Mouse (Mus musculus): ENCODE measurements at regions not wholly inside any gene's neighbourhood (a gene's known extent, or its start where the extent isn't known, plus 50 kb on each side); places are given as distances from the start of the nearest gene placed in this dataset.
A peak's percentile ranks its signal among the peaks of the same experiment; 100 is the strongest.

DNA sequence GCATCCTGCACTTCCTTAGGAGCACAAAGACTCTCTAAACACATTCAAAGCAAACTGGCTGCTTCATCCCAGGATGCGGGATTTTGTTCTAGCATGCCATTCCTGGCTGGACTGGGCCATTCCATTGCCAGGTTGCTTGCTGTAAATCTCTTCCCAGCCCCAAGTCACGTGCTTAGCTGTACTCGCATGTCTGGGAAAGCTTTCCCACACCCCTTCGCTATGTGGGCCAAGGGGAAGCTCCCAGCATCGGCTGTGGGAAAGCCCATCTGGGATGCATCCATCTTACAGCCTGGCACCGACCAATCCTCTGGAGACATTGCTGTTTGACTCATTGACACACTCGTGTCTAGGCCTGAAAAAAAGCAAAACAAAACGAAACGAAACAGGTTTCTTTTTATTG is 84.5 kb upstream of the Cpeb2 start:
- Histone ChIP-seq H3K27me3 (ENCODE audit: insufficient read depth, low read length) (no peaks in the 10 kb centered on the region), H3K27ac (ENCODE audit: low read depth) (no peak overlapping the region), H3K9me3 (ENCODE audit: low read length) (no peaks in the 10 kb centered on the region), H3K4me2 (ENCODE audit: low read depth, low read length) (no peak overlapping the region), H3K9ac (replicated peaks) (no peak overlapping the region), H3K36me3 (replicated peaks; ENCODE audit: insufficient read depth, low read length) (no peaks in the 10 kb centered on the region), H3K4me3 (ENCODE audit: low read depth, low read length) (no peak overlapping the region), H3K4me1 (ENCODE audit: insufficient read depth) (peaks cover 6% of the 10 kb centered on the region)
- WGBS (ENCODE audit: insufficient replicate concordance) = 74% methylated on average over 9 of the region's 9 CpGs
- TF ChIP-seq EP300 (IDR thresholded peaks at IDR 0.05; ENCODE audit: low read depth) (no peak), CTCF (IDR thresholded peaks at IDR 0.05; ENCODE audit: low read depth) (no peak)
- DNase-seq (no peak), ATAC-seq (no peak)

DNA sequence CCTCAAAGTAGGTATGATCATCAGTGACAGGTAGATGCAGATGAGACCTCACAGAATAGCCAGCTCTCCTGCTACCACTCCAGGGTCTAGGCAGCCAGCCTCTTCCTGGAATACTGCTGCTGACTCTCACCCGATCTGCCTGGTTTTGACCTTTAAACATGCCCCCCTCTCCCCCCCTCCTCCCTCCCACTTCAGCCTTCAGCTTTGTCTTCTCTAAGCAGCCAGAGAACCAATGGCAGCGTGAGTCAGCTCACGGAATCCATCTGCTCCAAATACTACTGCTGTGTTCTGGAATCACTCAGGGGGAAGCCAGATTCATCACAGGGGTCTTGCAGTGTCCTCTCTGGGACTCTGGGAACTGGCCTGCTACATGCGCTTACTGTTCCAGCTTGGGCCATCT is 83.4 kb upstream of the Cpeb2 start:
- Histone ChIP-seq H3K36me3 (replicated peaks; ENCODE audit: insufficient read depth, low read length) (no peaks in the 10 kb centered on the region), H3K27me3 (ENCODE audit: insufficient read depth, low read length) (no peaks in the 10 kb centered on the region), H3K4me3 (ENCODE audit: low read depth, low read length) (no peak overlapping the region), H3K4me1 (ENCODE audit: insufficient read depth) (peaks cover 6% of the 10 kb centered on the region), H3K9ac (replicated peaks) (no peak overlapping the region), H3K4me2 (ENCODE audit: low read depth, low read length) (no peak overlapping the region), H3K27ac (ENCODE audit: low read depth) (no peak overlapping the region), H3K9me3 (ENCODE audit: low read length) (no peaks in the 10 kb centered on the region)
- TF ChIP-seq EP300 (IDR thresholded peaks at IDR 0.05; ENCODE audit: low read depth) (no peak), CTCF (IDR thresholded peaks at IDR 0.05; ENCODE audit: low read depth) (no peak)
- 65% methylated on average over 4 of the region's 4 CpGs for WGBS (ENCODE audit: insufficient replicate concordance)
- ATAC-seq (no peak), DNase-seq (no peak)

DNA sequence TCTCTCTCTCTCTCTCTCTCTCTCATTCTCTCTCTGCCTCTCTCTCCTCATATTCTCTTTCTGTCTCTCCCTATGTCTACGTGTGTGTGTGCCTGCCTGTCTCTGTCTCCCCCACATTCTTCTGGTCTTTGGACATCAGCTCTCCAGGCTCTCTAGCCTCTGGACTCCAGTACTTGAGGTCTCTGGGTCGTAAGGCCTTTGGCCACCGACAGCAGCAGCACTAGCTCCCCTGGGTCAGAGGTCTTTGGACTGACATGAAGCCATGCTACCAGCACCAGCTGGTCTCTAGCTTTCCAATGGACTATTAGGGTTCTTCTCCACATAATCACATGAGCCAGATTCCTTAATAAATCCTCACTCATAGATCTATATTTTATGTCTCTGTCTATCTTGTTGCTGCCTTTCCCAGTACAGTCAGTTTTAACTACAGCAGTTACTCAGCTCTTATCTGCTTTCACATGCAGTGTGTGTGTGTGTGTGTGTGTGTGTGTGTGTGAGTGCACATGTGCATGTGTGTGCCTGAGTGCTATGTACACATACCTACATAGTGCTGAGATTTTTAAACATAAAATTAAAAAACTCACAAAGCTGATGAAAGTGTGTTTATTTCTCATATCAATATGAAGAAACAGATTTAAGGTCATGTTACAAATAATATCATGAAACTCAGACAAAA is 81.7 kb upstream of the Cpeb2 start:
- 54% methylated on average over 3 of the region's 3 CpGs for WGBS (ENCODE audit: insufficient replicate concordance)
- Histone ChIP-seq H3K4me2 (ENCODE audit: low read depth, low read length) (no peak overlapping the region), H3K9me3 (ENCODE audit: low read length) (no peaks in the 10 kb centered on the region), H3K9ac (replicated peaks) (no peak overlapping the region), H3K27ac (ENCODE audit: low read depth) (no peak overlapping the region), H3K27me3 (ENCODE audit: insufficient read depth, low read length) (no peaks in the 10 kb centered on the region), H3K4me1 (ENCODE audit: insufficient read depth) (peaks cover 2% of the 10 kb centered on the region; the same call in 1 of the 2 replicates), H3K36me3 (replicated peaks; ENCODE audit: insufficient read depth, low read length) (no peaks in the 10 kb centered on the region), H3K4me3 (ENCODE audit: low read depth, low read length) (no peak overlapping the region)
- no peak for DNase-seq
- peak; percentile 66 for ATAC-seq
- TF ChIP-seq EP300 (IDR thresholded peaks at IDR 0.05; ENCODE audit: low read depth) (no peak), CTCF (IDR thresholded peaks at IDR 0.05; ENCODE audit: low read depth) (no peak)

DNA sequence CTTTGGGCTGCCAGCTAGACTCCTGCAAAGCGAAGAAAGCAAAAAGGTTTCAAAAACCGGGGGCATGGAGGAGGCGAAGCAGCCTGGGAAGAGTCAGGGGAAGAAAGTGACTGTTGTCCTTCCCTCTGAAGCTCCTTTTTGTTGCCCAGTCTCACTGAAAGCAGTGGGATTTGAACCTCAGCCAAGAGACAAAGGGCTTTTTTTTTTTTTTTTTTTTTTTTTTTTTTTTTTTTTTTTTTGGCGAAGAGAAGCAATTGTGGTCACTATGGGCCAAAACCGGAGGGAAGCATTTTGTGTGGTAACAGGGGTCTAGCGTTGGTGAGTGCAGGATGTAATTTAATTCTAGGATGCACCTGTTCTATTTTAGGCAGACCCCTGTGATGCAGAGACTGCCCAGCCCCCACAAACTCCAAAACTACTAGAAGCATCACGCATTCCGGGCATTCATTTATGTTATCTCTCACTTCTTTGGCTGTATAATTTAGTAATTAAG is 80.8 kb upstream of the Cpeb2 start:
- no peak overlapping the region for H3K27ac ChIP-seq (ENCODE audit: low read depth)
- no peaks in the 10 kb centered on the region for H3K36me3 ChIP-seq (replicated peaks; ENCODE audit: insufficient read depth, low read length)
- no peak for ATAC-seq
- 48% methylated on average over 8 of the region's 8 CpGs for WGBS (ENCODE audit: insufficient replicate concordance)
- H3K9me3 ChIP-seq (ENCODE audit: low read length) = no peaks in the 10 kb centered on the region
- H3K9ac ChIP-seq (replicated peaks) = no peak overlapping the region
- DNase-seq = no peak
- H3K4me1 ChIP-seq (ENCODE audit: insufficient read depth) = peaks cover 2% of the 10 kb centered on the region; the same call in 1 of the 2 replicates
- no peaks in the 10 kb centered on the region for H3K27me3 ChIP-seq (ENCODE audit: insufficient read depth, low read length)
- no peak overlapping the region for H3K4me3 ChIP-seq (ENCODE audit: low read depth, low read length)
- TF ChIP-seq EP300 (IDR thresholded peaks at IDR 0.05; ENCODE audit: low read depth) (no peak), CTCF (IDR thresholded peaks at IDR 0.05; ENCODE audit: low read depth) (no peak)
- H3K4me2 ChIP-seq (ENCODE audit: low read depth, low read length) = no peak overlapping the region

DNA sequence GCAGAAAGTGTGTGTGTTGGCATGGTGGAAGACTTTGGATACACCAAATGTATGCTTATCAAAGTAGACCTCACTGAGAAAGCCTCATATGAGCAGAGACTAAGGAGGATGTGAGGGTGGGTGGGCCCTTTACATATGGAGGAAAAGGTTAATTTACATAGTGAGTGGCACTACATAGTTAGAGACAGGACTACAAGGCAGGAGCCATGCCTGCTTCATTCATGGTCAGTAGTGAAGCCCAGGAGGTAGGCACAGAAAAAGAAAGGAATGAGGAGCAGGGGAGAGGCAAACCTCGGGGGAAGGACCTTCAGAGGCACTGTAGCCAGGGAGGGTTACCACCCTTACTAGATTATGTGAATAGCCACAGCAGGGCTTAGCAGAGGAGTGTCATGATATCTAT is 80.1 kb upstream of the Cpeb2 start:
- TF ChIP-seq EP300 (IDR thresholded peaks at IDR 0.05; ENCODE audit: low read depth) (no peak), CTCF (IDR thresholded peaks at IDR 0.05; ENCODE audit: low read depth) (no peak)
- 67% methylated on average over 1 of the region's 1 CpGs for WGBS (ENCODE audit: insufficient replicate concordance)
- H3K27me3 ChIP-seq (ENCODE audit: insufficient read depth, low read length) = no peaks in the 10 kb centered on the region
- DNase-seq = no peak
- H3K4me1 ChIP-seq (ENCODE audit: insufficient read depth) = peaks cover 2% of the 10 kb centered on the region; the same call in 1 of the 2 replicates
- no peaks in the 10 kb centered on the region for H3K36me3 ChIP-seq (replicated peaks; ENCODE audit: insufficient read depth, low read length)
- no peak overlapping the region for H3K9ac ChIP-seq (replicated peaks)
- no peaks in the 10 kb centered on the region for H3K9me3 ChIP-seq (ENCODE audit: low read length)
- no peak overlapping the region for H3K4me3 ChIP-seq (ENCODE audit: low read depth, low read length)
- H3K27ac ChIP-seq (ENCODE audit: low read depth) = no peak overlapping the region
- ATAC-seq = no peak
- H3K4me2 ChIP-seq (ENCODE audit: low read depth, low read length) = no peak overlapping the region

DNA sequence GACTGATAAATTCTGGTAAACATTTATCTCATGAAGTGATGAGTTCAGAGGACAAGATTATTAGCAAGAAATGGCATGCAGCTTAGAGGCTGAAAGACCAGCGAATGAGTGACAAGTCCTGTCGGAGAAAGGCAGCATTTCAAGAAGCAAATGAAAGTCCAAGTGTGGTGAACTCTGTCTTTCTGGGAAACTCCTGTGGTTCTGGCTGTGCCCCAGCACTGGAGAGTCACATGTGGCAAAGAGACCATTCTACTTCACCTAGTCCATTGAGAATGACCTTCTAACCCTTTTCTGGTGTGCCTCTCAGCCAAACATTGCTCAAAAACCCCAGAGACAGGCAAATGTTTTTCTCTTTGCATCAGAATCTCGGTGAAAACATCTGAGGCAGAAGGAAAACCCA is 76.2 kb upstream of the Cpeb2 start:
- TF ChIP-seq CTCF (IDR thresholded peaks at IDR 0.05; ENCODE audit: low read depth) (no peak), EP300 (IDR thresholded peaks at IDR 0.05; ENCODE audit: low read depth) (no peak)
- no peak for DNase-seq

More for the DNA sequence above, 76.2 kb upstream of the Cpeb2 start:
- Histone ChIP-seq H3K27me3 (ENCODE audit: insufficient read depth, low read length) (no peaks in the 10 kb centered on the region), H3K9ac (replicated peaks) (no peak overlapping the region), H3K9me3 (ENCODE audit: low read length) (no peaks in the 10 kb centered on the region), H3K27ac (ENCODE audit: low read depth) (no peak overlapping the region), H3K4me3 (ENCODE audit: low read depth, low read length) (no peak overlapping the region), H3K4me1 (ENCODE audit: insufficient read depth) (peaks cover 2% of the 10 kb centered on the region; the same call in 1 of the 2 replicates), H3K36me3 (replicated peaks; ENCODE audit: insufficient read depth, low read length) (no peaks in the 10 kb centered on the region), H3K4me2 (ENCODE audit: low read depth, low read length) (no peak overlapping the region)
- no peak for ATAC-seq
- WGBS (ENCODE audit: insufficient replicate concordance) = 77% methylated on average over 3 of the region's 3 CpGs
